Mouse (Mus musculus) thymus, postnatal 0 days (tissue): Measurements from ENCODE around the gene Prss32. TPM values are rescaled to one million over a fixed set of nuclear protein-coding genes. Genes with fewer than 3 reads are reported as not detected.
A peak's percentile ranks its signal among the peaks of the same experiment; 100 is the strongest.

Source experiments
- DNase-seq: peaks from one replicate; pipeline ENCODE4 v3.0.0-alpha.2; 2015; ENCODE audit warnings: low spot score
- polyA plus RNA-seq: library from polyadenylated mRNA; unstranded; fragments of >200 nt; fragmentation: Nextera tagmentation; extraction: Ambion mirVana; gene quantifications from 2 replicates; pipeline ENCODE4 v1.2.1, GENCODE M21; 2015

The Prss32 gene
- polyA plus RNA-seq: 0.12 and 0.14 TPM in 2 replicates

DNA sequence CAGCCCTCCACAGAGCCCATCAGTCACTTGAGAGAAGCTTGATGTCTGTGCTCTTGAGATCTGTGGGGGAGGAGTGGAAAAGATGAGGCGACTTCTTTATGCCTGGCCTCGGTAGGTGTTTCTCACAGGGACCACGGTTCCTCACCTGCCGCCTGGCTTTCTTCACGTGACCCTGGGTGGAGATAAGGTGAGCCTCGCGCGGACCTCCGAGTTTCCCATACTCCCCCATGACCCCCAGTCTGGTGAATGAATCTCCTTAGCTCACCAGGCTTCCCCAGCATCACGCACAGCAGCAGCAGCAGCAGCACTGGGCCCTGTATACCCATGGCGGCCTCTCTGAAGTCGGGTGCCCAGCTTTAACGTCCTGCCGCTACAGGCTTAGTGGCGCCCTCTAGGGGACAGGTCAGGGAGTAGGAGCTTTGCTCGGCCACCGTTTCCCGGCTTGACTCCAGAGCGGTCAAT lies at the start of gene Prss32, which contains the start of gene Prss41:
Gene Prss32, plus strand, starts transcription at position 44 of the 462 bp plus-strand sequence.
Gene Prss41, minus strand, starts transcription at position 361 of the 462 bp plus-strand sequence.
- peak; percentile 62 for DNase-seq

DNA sequence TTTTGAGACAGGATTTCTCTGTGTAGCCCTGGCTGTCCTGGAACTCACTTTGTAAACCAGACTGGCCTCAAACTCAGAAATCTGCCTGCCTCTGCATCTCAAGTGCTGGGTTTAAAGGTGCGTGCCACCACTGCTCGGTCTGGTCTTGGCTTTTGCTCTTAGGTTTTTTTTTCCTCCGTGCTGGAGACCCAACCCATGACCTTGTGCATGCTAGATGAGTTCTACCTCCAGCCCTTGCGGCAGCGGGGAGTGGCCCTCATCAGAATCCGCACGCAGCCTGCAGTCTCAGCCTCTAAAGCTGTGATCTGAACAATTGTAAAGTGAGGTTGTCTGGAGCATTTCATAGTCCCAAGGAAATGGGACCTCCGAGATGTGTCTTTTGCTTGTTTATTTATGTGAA lies 48.3 kb upstream of the Prss32 start:
- DNase-seq: no peak

DNA sequence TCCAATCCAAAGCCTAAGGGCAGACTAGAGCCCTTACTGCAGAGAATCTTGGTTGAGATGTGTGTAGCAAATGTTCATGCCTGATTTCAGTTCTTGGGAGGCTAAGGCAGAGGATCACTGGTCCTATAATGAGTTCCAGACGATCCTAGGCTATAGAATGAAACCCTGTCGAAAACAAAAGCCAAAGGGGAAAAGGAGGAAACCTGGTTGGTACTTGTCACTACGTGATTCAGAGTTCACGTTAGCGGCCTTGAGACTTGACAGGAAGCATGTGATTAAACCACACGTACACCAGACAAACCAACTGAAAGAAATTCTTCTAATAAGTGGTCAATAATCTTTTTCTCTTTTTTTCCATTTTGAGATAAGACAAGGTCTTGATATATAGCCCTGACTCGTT lies 46.3 kb upstream of the Prss32 start:
- no peak for DNase-seq

DNA sequence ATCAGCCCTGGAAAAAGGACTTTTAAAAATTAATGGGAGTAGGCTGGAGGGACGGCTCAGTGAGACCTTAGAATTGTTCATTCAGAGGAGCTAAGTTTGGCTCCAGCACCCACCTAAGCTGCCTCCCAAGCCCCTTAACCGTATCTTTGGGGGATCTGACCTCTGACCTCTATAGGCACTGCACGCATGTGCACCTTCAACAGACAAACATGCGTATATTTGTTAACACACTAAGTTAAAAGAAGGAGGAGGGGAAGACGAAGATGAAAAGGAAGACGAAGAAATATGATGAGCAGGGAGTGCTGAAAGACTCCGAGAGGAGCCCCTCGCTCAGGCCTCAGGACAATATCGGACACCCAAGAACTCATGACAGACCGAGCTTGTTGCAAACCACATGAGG lies 42.0 kb upstream of the Prss32 start:
- DNase-seq: no peak

DNA sequence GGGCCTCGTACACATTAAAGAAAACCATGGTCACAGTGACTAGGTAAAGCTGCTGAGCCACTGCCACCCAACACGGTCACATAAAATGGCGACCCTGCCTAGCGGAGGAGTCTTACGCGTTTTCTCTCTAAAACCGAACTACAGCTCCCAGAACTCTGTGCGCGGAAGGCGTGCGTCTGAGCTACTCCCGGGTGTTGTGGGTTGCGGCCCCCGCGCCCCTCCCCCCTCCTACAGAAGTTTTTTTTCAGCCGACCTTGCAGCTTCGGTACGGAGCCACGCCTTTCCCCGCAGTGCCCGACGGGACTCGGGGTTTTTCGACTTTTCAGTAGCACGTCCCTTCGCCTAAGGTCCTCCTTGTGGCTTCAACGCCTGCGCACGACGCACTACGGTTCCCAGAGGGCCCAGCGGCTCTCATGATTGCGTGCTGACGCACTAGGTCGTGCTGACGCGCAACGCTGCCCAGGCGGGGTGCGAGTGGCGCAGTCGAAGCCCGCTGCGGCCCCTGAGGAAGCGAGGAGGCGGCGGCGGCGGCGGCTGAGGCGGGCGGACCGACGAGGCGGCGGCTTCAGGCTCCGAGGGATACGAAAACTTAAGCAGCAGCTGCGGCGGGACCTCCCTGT lies 40.8 kb upstream of the Prss32 start:
- peak; percentile 100 for DNase-seq

DNA sequence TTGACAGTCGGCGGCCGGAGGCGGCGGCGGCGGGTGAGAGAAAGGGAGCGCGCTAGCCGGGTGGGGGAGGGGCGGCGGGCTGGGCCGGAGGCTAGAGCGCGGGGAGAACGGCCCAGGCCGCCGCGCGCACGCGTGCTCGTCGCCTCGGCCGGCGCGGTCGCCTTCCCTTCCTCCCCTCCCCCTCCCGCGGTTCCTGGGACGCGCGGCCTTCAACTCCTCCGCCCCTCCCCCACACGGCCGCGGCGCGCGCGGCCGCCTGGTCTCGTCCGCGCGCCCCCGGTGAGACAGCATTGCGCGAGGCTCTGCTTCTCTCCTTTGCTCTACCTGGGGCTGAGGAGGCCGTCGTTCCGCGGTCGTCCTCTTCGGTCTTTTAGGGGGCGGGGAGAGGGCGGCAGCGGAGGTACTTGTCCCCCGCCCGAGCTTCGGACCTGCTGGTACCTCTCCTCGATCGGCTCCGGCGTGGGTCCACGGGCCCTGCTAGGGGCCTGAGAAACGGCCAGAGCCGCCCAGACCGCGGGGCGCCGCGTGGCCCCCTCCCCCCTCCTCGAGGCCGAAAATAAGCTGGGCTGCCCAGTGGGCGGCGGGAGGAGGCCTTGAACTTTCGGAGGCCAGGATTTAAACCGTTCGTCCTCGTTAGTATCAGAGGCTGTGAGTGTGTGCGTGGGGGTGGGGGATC lies 40.2 kb upstream of the Prss32 start:
- peak; percentile 82 for DNase-seq

DNA sequence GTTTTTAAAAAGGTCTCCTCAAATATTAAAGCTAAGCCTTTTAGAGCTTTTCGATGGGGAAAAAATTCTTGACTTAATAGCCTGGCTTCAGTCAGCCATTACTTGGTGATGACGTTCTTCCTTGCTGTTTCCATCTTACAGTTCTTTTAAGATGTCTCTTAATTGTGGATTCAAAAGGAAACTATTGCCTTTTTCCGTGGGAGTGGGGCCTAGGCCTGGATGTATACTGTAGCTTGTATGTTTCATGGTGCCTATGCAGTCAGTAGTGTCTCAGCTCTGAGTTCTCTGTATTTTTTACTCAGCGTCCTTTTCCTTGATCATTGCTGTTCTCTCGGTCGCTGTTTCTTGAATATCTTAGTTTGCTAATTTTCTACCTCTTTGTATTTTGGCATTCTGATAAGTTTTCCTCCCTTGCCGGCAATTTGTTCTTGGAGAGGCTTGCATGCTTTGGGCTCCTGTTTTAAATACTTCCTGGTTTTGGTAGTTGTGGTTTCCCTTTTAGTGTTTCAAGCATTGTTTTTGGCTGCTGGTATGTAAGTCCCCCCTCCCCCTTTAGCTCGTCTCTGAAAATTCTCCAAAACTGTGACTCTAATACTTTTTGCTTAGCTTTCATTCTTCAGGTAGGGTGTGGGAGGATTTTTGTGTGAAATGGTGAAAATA lies 39.1 kb upstream of the Prss32 start:
- peak; percentile 49 for DNase-seq

DNA sequence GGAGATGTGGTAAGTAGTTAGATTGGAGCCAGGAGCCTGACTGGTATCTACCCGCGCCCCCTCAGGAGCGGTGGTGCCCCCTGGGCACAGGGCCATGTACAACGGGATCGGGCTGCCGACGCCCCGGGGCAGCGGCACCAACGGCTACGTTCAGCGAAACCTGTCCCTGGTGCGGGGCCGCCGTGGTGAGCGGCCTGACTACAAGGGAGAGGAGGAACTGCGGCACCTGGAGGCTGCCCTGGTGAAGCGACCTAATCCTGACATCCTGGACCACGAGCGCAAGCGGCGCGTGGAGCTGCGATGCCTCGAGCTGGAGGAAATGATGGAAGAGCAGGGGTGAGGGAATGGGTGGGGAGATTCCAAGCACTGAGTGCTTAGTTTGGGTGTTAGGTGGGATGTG lies 36.8 kb upstream of the Prss32 start:
- no peak for DNase-seq

DNA sequence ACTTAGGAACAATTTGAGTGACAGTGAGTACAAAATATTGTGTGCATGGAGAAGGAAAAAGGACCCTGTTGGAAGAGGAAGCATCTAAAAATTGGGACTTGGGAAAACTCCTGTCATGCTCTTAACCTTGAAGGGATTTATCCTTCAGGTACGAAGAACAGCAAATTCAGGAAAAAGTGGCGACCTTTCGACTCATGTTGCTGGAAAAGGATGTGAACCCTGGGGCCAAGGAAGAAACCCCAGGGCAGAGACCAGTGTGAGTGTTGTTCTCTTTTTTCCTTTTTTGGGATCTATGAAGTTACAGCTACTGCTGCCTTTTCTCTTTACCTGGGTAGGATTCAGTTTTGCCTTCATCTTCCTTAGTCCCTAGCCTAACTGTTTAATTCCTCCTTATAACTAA lies 35.7 kb upstream of the Prss32 start:
- no peak for DNase-seq

DNA sequence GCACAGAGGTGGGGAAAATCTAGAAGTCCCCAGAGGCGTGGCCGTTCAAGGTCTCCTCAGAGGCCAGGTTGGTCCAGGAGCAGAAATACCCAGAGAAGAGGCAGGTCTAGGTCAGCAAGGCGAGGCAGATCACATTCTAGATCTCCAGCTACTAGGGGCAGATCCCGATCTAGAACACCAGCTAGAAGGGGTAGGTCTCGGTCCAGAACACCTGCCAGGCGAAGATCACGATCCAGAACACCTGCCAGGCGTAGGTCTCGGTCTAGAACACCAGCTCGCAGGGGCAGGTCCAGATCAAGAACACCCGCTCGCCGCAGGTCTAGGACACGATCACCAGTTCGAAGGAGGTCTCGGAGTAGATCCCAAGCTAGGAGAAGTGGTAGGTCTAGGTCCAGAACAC lies 28.0 kb upstream of the Prss32 start:
- DNase-seq: no peak

DNA sequence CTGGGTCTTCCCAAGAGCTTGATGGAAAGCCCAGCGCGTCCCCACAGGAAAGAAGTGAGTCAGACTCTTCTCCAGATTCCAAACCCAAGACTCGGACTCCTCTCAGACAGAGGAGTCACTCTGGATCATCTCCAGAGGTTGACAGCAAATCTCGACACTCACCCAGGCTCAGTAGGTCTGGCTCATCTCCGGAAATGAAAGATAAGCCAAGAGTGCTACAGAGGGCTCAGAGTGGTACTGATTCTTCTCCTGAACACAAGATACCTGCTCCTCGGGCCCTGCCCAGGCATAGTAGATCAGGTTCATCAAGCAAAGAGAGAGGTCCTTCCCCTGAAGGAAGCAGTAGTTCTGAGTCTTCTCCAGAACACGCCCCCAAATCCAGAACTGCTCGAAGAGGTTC lies 25.1 kb upstream of the Prss32 start:
- DNase-seq: no peak

DNA sequence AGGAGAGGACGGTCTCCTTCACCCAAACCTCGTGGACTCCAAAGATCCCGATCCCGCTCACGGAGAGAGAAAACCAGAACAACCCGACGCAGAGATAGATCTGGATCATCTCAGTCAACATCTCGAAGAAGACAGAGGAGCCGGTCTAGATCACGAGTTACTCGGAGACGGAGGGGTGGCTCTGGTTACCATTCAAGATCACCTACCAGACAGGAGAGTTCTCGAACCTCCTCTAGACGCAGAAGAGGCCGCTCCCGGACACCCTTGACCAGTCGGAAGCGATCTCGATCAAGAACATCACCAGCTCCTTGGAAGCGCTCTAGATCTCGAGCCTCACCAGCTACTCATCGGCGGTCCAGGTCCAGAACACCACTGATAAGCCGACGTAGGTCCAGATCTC lies 24.4 kb upstream of the Prss32 start:
- no peak for DNase-seq

DNA sequence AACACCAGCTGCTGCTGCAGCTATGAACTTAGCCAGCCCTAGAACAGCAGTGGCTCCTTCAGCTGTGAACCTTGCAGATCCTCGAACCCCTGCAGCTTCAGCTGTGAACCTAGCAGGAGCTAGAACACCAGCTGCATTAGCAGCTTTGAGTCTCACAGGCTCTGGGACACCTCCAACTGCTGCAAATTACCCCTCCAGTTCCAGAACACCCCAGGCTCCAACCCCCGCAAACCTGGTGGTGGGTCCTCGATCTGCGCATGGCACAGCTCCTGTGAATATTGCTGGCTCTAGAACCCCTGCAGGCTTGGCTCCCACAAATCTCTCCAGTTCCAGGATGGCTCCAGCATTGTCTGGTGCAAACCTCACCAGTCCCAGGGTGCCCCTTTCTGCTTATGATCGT lies 22.9 kb upstream of the Prss32 start:
- DNase-seq: no peak

DNA sequence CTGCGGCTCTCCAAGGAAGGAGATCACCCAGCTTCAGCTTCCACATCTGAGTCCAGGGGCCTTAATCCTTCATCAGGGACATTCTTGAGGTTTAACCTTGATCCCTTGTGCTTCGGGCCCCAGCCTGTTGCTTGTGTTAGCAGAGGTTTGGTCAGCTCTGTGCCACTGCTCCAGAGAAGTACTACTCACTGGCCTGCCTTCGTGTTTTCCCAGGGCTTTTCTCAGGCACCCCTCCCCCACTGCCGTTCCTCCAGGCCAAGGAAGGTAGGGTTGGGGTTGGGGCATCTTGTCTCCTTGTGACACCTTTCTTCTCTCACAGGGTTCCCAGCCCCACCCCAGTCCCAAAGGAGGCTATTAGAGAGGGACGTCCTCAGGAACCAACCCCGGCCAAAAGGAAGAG lies 21.6 kb upstream of the Prss32 start:
- DNase-seq: no peak

DNA sequence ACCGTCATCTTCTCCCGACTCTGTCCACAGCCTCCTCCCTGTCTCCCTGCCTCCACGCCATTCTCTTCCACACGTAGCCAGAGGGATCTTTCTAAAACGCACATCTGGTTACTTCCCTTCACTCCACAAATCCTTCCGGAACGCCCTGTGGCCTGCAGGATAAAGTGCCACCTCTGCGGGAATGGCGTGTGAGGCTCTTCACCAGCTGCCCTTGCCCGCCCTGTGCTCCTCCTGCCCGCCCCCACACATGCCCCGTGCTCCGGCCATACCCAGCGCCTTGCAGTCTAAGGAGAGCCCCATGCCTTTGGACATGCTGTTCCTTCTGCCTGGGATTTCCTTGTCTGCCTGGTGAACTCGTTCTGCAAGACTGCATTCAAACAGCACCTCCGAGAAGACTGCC lies 20.6 kb upstream of the Prss32 start:
- no peak for DNase-seq

DNA sequence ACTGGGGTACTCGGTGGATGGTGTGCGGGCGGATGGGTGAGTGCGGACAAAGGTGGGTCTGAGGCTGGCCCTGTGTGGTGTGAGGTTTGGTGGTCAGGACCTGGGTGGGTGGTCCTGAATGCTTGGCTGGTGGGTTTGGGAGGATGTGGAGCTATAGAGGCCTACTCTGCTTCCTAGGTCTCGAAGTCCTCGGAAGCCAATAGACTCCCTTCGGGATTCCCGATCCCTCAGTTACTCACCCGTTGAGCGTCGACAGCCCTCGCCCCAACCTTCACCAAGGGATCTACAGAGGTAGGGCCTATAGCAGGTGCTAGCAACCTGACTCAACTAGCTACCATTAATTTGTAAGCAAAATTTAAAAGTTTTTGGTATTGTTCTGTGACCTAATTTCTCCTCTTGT lies 20.0 kb upstream of the Prss32 start:
- DNase-seq: no peak

DNA sequence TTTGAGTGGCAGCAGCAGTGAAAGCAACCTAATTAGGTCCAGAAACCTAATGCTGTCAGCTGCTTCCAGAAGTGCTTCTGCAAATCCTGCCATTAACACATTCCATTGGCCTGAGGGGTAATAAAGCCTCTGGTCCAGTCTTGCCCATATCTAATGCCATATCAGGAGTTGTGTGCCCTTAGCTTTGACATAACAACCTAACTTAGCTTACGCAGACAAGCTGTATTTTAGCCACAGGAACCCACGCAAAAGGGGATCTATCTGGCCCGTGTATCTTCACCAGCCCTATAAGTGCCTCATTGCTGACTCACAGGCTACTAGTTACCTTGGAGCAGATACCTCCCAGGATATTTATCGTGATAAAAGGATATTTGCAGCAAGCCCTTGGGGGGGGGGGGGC lies 18.1 kb upstream of the Prss32 start:
- no peak for DNase-seq

DNA sequence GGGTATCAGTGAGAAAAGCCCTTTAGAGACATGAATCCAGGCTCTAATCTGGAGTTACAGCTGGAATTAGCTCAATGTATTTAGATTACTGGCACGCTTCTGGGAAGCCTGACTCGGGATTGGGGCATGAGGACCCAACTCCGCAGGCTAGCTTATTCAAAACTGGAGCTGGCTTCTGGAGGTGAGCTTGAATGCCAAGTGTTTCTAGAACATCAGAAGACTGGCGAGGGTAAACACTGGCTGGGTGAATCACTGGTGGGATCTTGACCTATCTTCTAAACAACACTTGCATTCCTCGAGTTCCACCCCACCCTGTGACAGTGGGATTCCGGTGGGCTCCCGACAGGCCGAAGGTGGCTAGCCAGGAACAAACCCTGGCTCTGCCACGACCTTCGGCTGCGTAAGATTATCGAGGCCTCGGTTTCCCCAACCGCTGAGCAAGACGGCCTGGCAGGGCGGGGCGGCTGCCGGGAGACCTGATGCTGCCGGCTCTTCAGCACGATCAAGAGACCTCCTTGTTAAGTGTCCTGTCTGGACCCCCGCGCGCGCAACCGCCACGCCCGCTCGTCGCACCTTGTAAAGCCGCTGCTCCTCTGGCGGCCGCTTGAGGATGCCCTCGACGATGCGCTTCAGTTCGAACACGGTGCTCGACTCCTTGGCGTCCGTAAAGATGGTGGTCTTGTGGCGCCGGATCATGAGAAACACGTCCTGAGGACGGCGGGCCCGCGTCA lies 15.2 kb upstream of the Prss32 start:
- DNase-seq: peak; percentile 66

DNA sequence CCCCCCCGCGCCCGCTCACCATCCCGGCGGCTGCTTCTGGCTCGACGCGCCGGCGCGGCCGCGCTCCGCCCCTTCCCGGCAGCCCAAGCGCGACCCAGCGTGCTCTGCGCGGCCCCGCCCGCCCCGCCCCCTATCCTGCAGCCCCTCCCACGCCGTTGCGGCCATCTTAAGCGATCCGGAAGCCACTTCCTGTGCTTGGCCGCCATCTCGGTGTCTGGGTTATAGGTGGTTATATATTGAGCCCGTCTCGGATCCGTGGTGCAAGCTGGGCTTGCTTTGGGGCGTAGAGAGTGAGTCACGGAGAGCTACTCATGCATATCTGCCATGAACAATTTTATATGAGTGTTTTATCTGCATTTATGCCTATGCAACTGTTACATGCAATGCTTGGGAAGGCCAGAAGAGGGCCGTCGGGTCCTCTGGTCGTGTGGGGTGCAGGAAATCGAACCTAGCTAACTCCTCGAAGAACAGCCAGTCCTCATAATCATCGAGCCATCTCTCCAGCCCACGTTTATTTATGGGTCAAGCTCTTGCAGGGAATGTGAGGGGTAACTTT lies 14.5 kb upstream of the Prss32 start, which contains the start of gene Elob:
Gene Elob, minus strand, starts transcription at position 73 of the 556 bp plus-strand sequence.
- DNase-seq: peak; percentile 93

DNA sequence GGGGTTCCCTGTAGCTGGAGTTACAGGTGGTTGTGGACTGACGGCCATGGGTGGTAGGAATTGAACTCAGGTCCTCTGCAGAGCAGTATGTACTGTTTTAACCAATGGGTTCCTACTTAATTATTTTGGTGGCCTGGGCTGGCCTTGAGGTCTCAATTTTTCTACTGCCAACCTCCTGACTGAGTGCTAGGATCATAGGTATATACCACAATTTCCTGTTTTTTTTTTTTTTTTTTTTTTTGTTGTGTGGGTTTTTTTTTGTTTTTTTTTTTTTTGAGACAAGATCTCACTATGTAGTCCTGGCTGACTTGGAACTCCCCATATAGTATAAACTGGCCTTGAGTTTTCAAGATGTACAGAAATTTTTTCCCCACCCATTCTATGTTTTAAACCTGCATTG lies 12.5 kb upstream of the Prss32 start:
- DNase-seq: no peak

DNA sequence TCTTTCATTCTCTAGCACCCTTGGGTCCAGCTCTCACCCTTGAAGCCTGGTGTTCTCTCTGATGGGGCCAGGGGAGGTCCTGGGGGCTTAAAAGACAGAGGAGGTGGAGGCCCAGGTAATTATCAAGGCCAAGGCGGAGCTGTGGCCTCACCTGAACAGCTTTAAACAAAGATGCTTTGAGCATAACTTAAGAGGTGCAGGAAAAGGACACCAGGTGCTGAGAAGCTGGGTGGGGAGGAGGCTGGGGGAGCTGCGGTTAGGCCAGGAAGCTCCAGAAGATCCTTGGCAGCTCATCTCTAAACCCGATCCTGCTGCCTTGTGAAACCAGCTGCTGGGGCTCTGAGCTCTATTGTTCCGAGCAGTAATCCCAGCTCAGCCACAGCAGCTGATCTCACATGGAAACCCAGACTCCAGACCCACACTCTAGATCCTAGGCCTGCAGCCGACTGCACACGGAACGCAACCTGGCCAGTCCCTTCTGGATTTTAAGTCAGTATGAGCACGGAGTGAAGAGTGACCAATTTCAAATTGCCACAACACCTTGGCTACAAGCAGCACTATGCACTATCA lies 7.6 kb upstream of the Prss32 start, which contains the start of gene Prss33:
Gene Prss33, minus strand, starts transcription at position 51 of the 570 bp plus-strand sequence.
- no peak for DNase-seq
